Mouse (Mus musculus) liver, embryonic 14.5 days (tissue): ENCODE data around the gene Trim7.

Experiments
- CTCF ChIP-seq: IDR thresholded peaks from 2 replicates; pipeline ENCODE4 v1.5.1; 2016; ENCODE audit warnings: antibody characterized with exemption, low read depth, control low read depth
- EP300 ChIP-seq: IDR thresholded peaks from 2 replicates; pipeline ENCODE4 v1.6.1; 2016; ENCODE audit warnings: antibody characterized with exemption, low read depth

DNA sequence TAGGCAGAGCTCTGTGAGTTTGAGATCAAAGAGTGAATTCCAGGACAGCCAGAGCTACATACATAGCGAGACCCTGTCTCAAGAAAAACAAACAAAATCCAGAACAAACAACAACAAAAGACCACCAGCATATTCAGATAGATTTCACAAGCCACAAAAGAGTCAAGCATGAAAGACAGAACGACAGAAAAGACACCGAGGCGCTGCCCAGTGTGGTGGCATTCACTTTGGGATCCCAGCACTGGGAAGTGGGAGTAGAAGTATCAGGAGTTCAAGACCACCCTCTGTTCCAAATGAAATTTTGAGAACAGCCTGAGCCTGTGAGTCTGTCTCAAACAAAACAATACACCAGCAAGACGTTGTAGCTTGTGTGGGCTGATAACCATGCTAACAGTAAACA is 20.9 kb downstream of the Trim7 start:
- TF ChIP-seq CTCF: no peak
- no peak for TF ChIP-seq EP300
